Mouse (Mus musculus): ENCODE data around the gene Polr1a. TPM values are rescaled to one million over a fixed set of nuclear protein-coding genes. Genes with fewer than 3 reads are reported as not detected.
"Not testable (repeated sequence)": the region's sequence is repeated elsewhere in the genome, so short reads cannot be mapped to it uniquely, and the experiment has no call there.

Polr1a gene
- polyA plus RNA-seq, 1 experiment from 2014 or later: 39.6 TPM

DNA sequence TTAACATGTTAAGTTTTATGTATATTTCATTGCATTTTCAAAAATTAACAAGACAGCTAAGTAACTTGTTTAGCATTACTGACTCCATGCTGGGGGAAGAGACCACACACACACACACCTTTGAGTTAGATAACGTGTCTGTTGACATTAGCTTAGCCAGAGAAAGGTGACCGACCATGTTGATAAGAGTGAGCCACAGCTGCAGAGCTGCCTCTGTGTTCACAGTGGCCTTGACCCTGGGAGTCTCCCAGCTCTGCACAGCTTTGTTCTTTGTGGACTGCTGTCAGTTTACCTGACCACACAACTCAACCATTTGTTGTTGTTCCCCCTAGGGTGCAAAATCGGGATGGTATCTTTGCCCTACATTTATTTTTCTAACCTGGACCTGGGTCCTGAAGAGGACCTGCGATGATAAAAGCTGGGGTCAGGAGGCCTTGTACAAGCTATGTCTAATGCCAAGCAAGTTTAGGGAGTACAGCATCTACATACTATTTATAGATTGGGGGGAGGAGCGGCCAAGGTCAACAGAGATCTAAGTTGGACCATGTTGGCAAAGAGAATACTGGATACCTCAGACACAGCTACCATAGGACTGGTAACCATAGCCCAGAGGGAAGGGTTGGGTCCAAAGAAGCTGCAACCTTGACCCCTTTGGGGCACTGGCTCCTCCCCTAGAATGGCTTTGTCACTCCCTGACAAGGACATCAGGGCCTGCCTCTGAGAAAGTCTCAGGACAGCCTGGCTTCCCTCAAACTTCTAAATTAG, 3.0 kb downstream of the Polr1a start:
- no peaks in the 10 kb centered on the region for H3K27me3 ChIP-seq
- DNase-seq (ENCODE audit: low read depth, low spot score) (no peak), ATAC-seq (no peak)
- ChIA-PET POLR2A (no interaction called here), CTCF (interaction anchor here (0.6 kb wide), 1 partner anchor 212 kb away, joined by 3 read pairs; no protein-coding TSS in a partner anchor)
- TF ChIP-seq CTCF (IDR thresholded peaks at IDR 0.05): no peak
- in situ Hi-C loops (cut with MboI; ENCODE audit: low pct_unique_long_range_greater_than_20kb): no loop called here

GRCm38 (mm10) chr6:71920752-71921151, 11.9 kb downstream of the Polr1a start:
- ATAC-seq (no peak), DNase-seq (ENCODE audit: low read depth, low spot score) (no peak)
- POLR2A ChIA-PET: no interaction called here
- in situ Hi-C loops (cut with MboI; ENCODE audit: low pct_unique_long_range_greater_than_20kb): loop anchor here (5.0 to 10.0 kb wide), 2 partner anchors 247 to 324 kb away; no protein-coding TSS in a partner anchor
- no peaks in the 10 kb centered on the region for H3K27me3 ChIP-seq
- TF ChIP-seq CTCF (IDR thresholded peaks at IDR 0.05): no peak
- CTCF ChIA-PET: no interaction called here

- H3K27me3 ChIP-seq; ATAC-seq; DNase-seq (ENCODE audit: low read depth, low spot score): not testable (repeated sequence)
- CTCF ChIA-PET: interaction anchor here (1.6 kb wide), 1 partner anchor 240 kb away, joined by 6 read pairs; no protein-coding TSS in a partner anchor
- POLR2A ChIA-PET: interaction anchor here (0.7 to 0.9 kb wide), 2 partner anchors 84 to 189 kb away, joined by 3 read pairs; no protein-coding TSS in a partner anchor
- in situ Hi-C loops (cut with MboI; ENCODE audit: low pct_unique_long_range_greater_than_20kb): loop anchor here (5.0 to 10.0 kb wide), 2 partner anchors 177 to 320 kb away; no protein-coding TSS in a partner anchor
These were observed 16.4 kb downstream of the Polr1a start for GRCm38 (mm10) chr6:71925233-71925632.

GRCm38 (mm10) chr6:71927911-71928310, 19.1 kb downstream of the Polr1a start:
- ChIA-PET CTCF (interaction anchor here (0.8 to 3.2 kb wide), 11 partner anchors 10 to 246 kb away, joined by 3 to 18 read pairs (median 4); no protein-coding TSS in a partner anchor), POLR2A (interaction anchor here (0.6 kb wide), 2 partner anchors 62 to 201 kb away, joined by 3 read pairs; no protein-coding TSS in a partner anchor)
- in situ Hi-C loops (cut with MboI; ENCODE audit: low pct_unique_long_range_greater_than_20kb): loop anchor here (5.0 to 10.0 kb wide), 2 partner anchors 174 to 317 kb away; no protein-coding TSS in a partner anchor

GRCm38 (mm10) chr6:71930053-71930452, 21.2 kb downstream of the Polr1a start:
- DNase-seq (ENCODE audit: low read depth, low spot score) (no peak), ATAC-seq (no peak)
- no peak for TF ChIP-seq CTCF (IDR thresholded peaks at IDR 0.05)
- ChIA-PET CTCF (interaction anchor here (0.6 kb wide), 1 partner anchor 169 kb away, joined by 4 read pairs; no protein-coding TSS in a partner anchor), POLR2A (interaction anchor here (0.9 kb wide), 1 partner anchor 210 kb away, joined by 3 read pairs; no protein-coding TSS in a partner anchor)
- in situ Hi-C loops (cut with MboI; ENCODE audit: low pct_unique_long_range_greater_than_20kb): no loop called here
- no peaks in the 10 kb centered on the region for H3K27me3 ChIP-seq

More at GRCm38 (mm10) chr6:71927911-71928310, 19.1 kb downstream of the Polr1a start:
- no peaks in the 10 kb centered on the region for H3K27me3 ChIP-seq
- DNase-seq (ENCODE audit: low read depth, low spot score): no peak
- no peak for ATAC-seq
- peak; percentile 74 for TF ChIP-seq CTCF (IDR thresholded peaks at IDR 0.05)

GRCm38 (mm10) chr6:71930830-71931437, 22.1 kb downstream of the Polr1a start:
- ChIA-PET POLR2A (interaction anchor here (0.6 kb wide), 1 partner anchor 530 kb away, joined by 3 read pairs; no protein-coding TSS in a partner anchor), CTCF (interaction anchor here (0.6 kb wide), 1 partner anchor 168 kb away, joined by 4 read pairs; no protein-coding TSS in a partner anchor)
- ATAC-seq (no peak), DNase-seq (ENCODE audit: low read depth, low spot score) (no peak)
- TF ChIP-seq CTCF (IDR thresholded peaks at IDR 0.05): no peak
- in situ Hi-C loops (cut with MboI; ENCODE audit: low pct_unique_long_range_greater_than_20kb): no loop called here
- no peaks in the 10 kb centered on the region for H3K27me3 ChIP-seq

DNA sequence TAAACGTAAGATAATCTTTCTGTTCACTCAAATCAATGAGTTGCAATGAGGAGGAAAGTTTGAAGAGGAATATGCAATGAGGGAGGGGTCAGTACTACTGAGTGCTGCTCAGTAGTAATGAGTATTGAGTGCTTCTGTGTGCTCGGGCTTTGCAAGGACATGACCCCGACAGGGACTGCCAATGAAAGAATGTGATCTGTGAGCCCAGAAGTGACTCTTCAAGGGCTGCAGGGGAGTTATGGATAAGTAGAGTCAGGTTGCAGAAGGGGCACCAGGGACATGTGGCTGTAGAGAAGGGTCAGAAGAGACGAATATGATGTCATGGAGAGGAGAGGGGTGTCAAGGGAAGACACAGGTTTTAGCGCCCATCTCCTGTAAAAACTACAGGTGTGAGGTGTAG, 23.5 kb downstream of the Polr1a start:
- CTCF ChIA-PET: no interaction called here
- ATAC-seq (no peak), DNase-seq (ENCODE audit: low read depth, low spot score) (no peak)
- no peaks in the 10 kb centered on the region for H3K27me3 ChIP-seq
- no peak for TF ChIP-seq CTCF (IDR thresholded peaks at IDR 0.05)
- POLR2A ChIA-PET: no interaction called here
- in situ Hi-C loops (cut with MboI; ENCODE audit: low pct_unique_long_range_greater_than_20kb): no loop called here

GRCm38 (mm10) chr6:71934081-71934556, 25.3 kb downstream of the Polr1a start:
- H3K27me3 ChIP-seq: no peaks in the 10 kb centered on the region
- ChIA-PET CTCF (interaction anchor here (1.2 kb wide), 1 partner anchor 230 kb away, joined by 5 read pairs; no protein-coding TSS in a partner anchor), POLR2A (no interaction called here)
- ATAC-seq (peak; percentile 65), DNase-seq (ENCODE audit: low read depth, low spot score) (peak; percentile 31)
- in situ Hi-C loops (cut with MboI; ENCODE audit: low pct_unique_long_range_greater_than_20kb): no loop called here
- no peak for TF ChIP-seq CTCF (IDR thresholded peaks at IDR 0.05)

DNA sequence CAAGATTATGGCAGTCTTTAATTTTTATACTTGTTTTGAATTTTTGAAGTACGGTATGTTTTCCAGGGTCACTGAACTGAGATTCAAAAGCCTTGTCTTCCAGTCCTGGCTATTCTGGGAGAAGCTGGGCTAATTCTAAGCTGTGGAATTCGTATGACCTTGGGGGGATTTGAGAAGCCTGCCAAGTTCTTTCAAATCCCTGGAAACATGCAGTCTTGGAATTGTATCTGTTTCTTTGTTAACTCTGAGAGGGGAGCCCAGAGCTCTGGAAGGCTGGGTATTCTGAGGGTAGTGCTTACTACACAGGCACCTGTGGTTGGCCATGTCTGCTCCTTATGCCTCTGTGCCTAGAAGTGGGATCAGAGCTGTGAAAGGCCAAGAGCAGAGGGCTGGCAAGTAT, 26.9 kb downstream of the Polr1a start:
- CTCF ChIA-PET: interaction anchor here (1.3 kb wide), 1 partner anchor 70 kb away, joined by 3 read pairs; no protein-coding TSS in a partner anchor
- H3K27me3 ChIP-seq: no peaks in the 10 kb centered on the region
- no peak for ATAC-seq
- in situ Hi-C loops (cut with MboI; ENCODE audit: low pct_unique_long_range_greater_than_20kb): no loop called here
- no peak for TF ChIP-seq CTCF (IDR thresholded peaks at IDR 0.05)
- POLR2A ChIA-PET: interaction anchor here (0.6 kb wide), 1 partner anchor 164 kb away, joined by 4 read pairs; no protein-coding TSS in a partner anchor
- DNase-seq (ENCODE audit: low read depth, low spot score): no peak

DNA sequence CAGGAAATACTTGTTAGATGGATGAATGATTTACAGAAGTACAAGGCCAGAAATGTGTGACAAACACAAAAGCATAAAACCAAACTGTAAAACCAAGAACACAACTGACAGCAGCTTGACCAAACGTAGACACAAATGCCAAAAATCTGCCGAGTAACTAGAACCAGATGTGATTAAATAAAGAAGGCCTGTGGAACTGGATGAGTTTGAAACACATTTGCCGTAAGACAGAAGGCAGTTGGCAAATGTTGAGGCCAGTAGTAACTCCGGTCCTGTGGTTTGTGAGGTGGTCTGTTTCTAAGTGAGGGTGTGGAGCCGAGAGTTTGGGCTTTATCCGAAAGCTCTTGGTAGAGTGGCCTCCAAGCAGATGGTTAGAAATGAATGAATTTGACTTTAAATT, 32.1 kb downstream of the Polr1a start:
- DNase-seq (ENCODE audit: low read depth, low spot score) (no peak), ATAC-seq (no peak)
- ChIA-PET CTCF (no interaction called here), POLR2A (no interaction called here)
- in situ Hi-C loops (cut with MboI; ENCODE audit: low pct_unique_long_range_greater_than_20kb): no loop called here
- H3K27me3 ChIP-seq: no peaks in the 10 kb centered on the region
- no peak for TF ChIP-seq CTCF (IDR thresholded peaks at IDR 0.05)
